Mouse (Mus musculus): Measurements from ENCODE around the gene Slc38a6.

The Slc38a6 gene

GRCm38 (mm10) chr12:73384747-73385146, 98.2 kb downstream of the Slc38a6 start:
- no peak for DNase-seq (ENCODE audit: low read depth, low spot score)

- no peak for DNase-seq (ENCODE audit: low read depth, low spot score)
These were observed 105.9 kb downstream of the Slc38a6 start for GRCm38 (mm10) chr12:73392507-73392906.

- no peak for DNase-seq (ENCODE audit: low read depth, low spot score)
These were observed 106.4 kb downstream of the Slc38a6 start for GRCm38 (mm10) chr12:73393018-73393417.

- DNase-seq (ENCODE audit: low read depth, low spot score): no peak
These were observed 107.3 kb downstream of the Slc38a6 start for GRCm38 (mm10) chr12:73393881-73394291.

- no peak for DNase-seq (ENCODE audit: low read depth, low spot score)
These were observed 108.0 kb downstream of the Slc38a6 start for GRCm38 (mm10) chr12:73394571-73394970.

- DNase-seq (ENCODE audit: low read depth, low spot score): no peak
These were observed 112.8 kb downstream of the Slc38a6 start for GRCm38 (mm10) chr12:73399426-73399825.

DNA sequence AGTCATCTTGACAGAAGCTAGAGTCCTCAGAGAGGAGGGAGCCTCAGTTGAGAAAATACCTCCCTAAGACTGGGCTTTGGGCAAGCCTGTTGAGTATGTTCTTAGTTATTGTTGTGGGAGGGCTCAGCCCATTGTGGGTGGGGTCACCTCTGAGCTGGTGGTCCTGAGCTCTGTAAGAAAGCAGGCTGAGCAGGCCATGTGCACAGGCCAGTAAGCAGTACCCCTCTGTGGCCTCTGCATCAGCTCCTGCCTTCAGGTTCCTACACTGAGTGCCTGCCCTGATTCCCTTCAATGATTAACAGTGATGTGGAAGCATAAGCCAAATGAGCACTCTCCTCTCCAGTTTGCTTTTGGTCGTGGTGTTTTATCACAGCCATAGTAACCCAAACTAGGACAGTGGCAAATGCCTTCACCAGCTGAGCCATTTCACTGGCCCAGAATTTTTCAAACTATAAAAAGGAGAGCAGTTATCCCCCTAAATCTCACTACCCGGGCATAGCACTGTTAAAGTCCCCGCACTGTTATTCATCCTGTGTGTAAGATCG, 114.0 kb downstream of the Slc38a6 start:
- no peak for DNase-seq (ENCODE audit: low read depth, low spot score)

DNA sequence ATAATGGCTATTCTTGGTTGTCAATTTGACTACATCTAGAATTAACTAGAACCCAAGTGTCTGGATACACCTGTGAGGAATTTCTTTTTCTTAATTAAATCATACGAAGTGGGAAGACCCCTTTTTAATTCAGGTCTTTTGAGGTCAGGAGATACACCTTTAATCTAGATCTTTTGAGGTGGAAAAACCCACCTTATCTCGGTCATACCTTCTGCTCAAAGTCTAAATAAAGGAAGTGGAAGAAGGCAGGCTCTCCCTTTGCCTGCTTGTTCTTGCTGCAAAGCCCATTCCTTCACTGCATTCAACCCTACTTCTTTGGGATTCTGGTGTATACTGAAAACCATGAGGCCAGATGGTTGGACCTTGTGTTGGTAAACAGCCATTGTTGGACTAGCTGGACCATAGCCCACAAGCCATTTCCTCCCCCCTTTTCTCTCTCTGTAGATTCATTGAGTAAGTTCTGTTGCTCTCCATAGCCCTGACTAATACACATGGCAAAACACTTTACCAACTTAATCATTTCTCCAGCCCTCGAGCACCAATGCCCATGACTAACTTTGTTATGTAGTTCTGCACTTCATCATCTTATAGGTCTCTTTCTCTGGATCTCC, 115.0 kb downstream of the Slc38a6 start:
- DNase-seq (ENCODE audit: low read depth, low spot score): no peak

GRCm38 (mm10) chr12:73402137-73402712, 115.6 kb downstream of the Slc38a6 start:
- DNase-seq (ENCODE audit: low read depth, low spot score): no peak

DNA sequence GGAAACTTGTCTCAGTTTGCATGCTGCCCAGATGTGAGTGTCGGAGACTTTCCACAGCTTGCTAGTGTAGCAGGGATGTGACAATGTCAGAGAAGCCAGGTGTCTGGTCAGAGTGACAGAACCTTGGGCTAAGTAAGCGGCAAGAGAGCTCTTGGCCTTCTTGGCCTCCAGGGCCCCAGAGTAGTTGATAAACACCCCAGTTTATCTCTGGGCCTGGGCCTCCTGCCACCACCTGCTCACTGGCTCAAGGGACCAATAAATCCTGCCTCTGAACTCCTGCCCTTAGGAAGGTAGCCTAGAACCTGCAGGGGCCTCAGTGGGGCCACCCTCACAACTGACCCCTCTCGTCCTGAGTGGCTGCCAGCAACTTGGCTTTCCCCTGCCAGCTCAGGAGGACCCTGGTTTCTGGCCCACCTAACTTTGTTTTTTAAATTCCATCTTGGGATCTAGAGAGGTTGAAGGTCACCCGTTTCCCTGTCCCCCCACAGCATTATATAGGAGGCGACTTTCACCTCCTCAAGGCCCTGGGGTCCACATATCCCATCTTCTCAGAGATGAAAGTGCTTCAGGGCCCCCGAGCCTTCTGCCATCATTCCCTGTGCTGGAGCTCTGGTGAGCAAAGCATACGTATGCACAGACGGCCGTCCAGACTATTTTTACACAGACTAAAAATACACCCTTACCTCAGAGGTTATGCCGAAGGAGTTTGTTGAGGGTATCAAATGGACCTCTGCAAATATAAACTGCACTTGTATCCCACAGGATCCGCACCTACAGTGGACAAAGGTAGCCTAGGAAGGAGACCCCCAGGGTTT, 116.5 kb downstream of the Slc38a6 start:
- no peak for DNase-seq (ENCODE audit: low read depth, low spot score)

Data from brain, adult 2 months (tissue).